Mouse (Mus musculus): ENCODE measurements around the gene Palm2.

Gene Palm2

GRCm38 (mm10) chr4:57716735-57717134 lies 282.7 kb downstream of the Palm2 start:
- DNase-seq, result no peak

- no peak for DNase-seq
Measured at GRCm38 (mm10) chr4:57717354-57717753, 283.3 kb downstream of the Palm2 start, which contains the start of gene Akap2. Gene Akap2, plus strand, starts transcription at chr4:57717657.

- no peak for DNase-seq
Measured at GRCm38 (mm10) chr4:57719370-57719769, 285.3 kb downstream of the Palm2 start.

- DNase-seq, result no peak
Measured at GRCm38 (mm10) chr4:57720869-57721361, 286.9 kb downstream of the Palm2 start.

- no peak for DNase-seq
Measured at GRCm38 (mm10) chr4:57722296-57722695, 288.2 kb downstream of the Palm2 start.

- no peak for DNase-seq
Measured at GRCm38 (mm10) chr4:57723659-57724058, 289.6 kb downstream of the Palm2 start.

GRCm38 (mm10) chr4:57725569-57725968 lies 291.5 kb downstream of the Palm2 start:
- DNase-seq, result no peak

GRCm38 (mm10) chr4:57728611-57729183 lies 294.6 kb downstream of the Palm2 start:
- no peak for DNase-seq

- DNase-seq, result peak in 1 of 2 experiments; percentile 34
Measured at GRCm38 (mm10) chr4:57730047-57730446, 296.0 kb downstream of the Palm2 start.

- DNase-seq, result no peak
Measured at GRCm38 (mm10) chr4:57730801-57731598, 297.0 kb downstream of the Palm2 start.

GRCm38 (mm10) chr4:57732351-57732750 lies 298.3 kb downstream of the Palm2 start:
- no peak for DNase-seq

GRCm38 (mm10) chr4:57733445-57733844 lies 299.4 kb downstream of the Palm2 start:
- DNase-seq, result no peak

- no peak for DNase-seq
Measured at GRCm38 (mm10) chr4:57735426-57735825, 301.4 kb downstream of the Palm2 start.

- no peak for DNase-seq
Measured at GRCm38 (mm10) chr4:57738856-57739552, 305.0 kb downstream of the Palm2 start.

GRCm38 (mm10) chr4:57743325-57743929 lies 309.4 kb downstream of the Palm2 start:
- DNase-seq, result no peak

GRCm38 (mm10) chr4:57750651-57751050 lies 316.6 kb downstream of the Palm2 start:
- peak in 1 of 2 experiments; percentile 10 for DNase-seq

- no peak for DNase-seq
Measured at GRCm38 (mm10) chr4:57751054-57751453, 317.0 kb downstream of the Palm2 start.

GRCm38 (mm10) chr4:57751566-57751965 lies 317.5 kb downstream of the Palm2 start:
- no peak for DNase-seq

- DNase-seq, result no peak
Measured at GRCm38 (mm10) chr4:57755085-57755484, 321.0 kb downstream of the Palm2 start.

- no peak for DNase-seq
Measured at GRCm38 (mm10) chr4:57757997-57758396, 323.9 kb downstream of the Palm2 start.

Data from lung, adult 18-20 months (tissue).